Mouse (Mus musculus) brain, embryonic 18.5 days (tissue): ENCODE measurements at regions not wholly inside any gene's neighbourhood (a gene's known extent, or its start where the extent isn't known, plus 50 kb on each side); places are given as distances from the start of the nearest gene placed in this dataset.

Experiments used
- DNase-seq: peaks from one replicate; pipeline ENCODE4 v3.0.0-alpha.2; 2012; ENCODE audit warnings: low read depth, low spot score

- DNase-seq, result no peak
These were observed 52.6 kb upstream of the Smndc1 start for GRCm38 (mm10) chr19:53442756-53443654.

- no peak for DNase-seq
These were observed 51.8 kb upstream of the Smndc1 start for GRCm38 (mm10) chr19:53442132-53442610.

GRCm38 (mm10) chr19:53441449-53442131 is 51.2 kb upstream of the Smndc1 start:
- no peak for DNase-seq

GRCm38 (mm10) chr19:53440327-53441055 is 50.1 kb upstream of the Smndc1 start:
- DNase-seq, result no peak
